Mouse (Mus musculus): ENCODE measurements around the gene Akt1.

Akt1 gene

DNA sequence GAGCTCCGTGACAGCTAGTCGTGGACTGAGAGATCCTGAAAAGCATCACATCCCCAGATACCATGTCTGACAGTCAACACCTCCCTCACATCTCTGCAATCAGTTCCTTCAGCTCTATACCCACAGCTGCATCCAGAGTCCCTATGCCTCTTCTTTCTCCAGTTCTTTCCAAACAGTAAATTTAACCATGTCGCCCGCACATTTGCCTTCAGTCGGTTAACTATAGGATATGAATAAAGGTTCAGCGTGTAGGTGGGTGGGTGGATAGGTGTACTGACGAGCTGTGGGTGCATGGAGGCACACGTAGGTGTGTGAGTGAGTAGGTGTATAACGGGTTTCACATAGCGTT lies 19.4 kb upstream of the Akt1 start:
- in situ Hi-C loops (cut with MboI; ENCODE audit: unreplicated experiment in 2 of 2), result no loop called here

GRCm38 (mm10) chr12:112693185-112694126 lies 18.8 kb upstream of the Akt1 start:
- in situ Hi-C loops (cut with MboI; ENCODE audit: unreplicated experiment in 2 of 2), result no loop called here

DNA sequence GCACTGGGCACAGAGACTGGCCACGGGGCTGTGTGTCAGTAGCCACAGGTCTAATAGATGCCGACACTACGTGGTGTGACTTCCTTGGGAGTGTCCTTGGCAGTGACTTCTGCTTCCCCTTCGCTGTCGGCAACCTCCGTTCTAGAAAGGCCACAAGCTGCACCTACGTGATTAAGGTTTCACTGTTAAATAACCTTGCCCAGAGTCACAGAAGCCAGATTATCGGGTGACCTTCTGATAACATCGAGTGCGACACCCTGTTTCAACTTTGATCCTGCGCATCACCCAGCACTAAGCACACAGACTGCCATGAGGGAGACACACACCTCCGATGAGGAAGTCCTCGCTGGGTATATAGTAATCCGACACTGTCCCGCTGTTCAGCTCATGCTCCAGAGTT lies 13.8 kb upstream of the Akt1 start:
- in situ Hi-C loops (cut with MboI; ENCODE audit: unreplicated experiment in 2 of 2), result no loop called here

DNA sequence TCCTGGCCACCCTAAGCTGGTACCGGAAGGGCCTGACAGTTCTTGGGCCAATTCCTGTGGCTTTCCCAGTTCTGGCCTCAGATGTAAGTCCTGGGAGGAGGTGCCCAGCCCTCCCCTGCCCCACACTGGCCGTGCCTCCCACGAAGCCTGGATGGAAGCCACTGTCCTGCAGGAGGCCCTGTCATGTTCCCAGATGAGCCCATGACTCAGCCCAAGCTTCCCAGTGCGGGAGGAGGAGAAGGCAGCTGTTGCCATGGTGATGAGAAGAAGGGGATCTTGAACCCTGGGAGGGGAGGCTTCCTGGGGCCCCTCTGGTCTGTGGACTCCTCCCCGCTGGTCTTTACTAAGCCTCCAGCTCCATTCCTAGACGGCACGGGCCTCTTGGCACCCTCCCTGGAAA lies 8.7 kb upstream of the Akt1 start:
- in situ Hi-C loops (cut with MboI; ENCODE audit: unreplicated experiment in 2 of 2), result no loop called here

- in situ Hi-C loops (cut with MboI; ENCODE audit: unreplicated experiment in 2 of 2), result no loop called here
Measured at GRCm38 (mm10) chr12:112679027-112679996, 4.6 kb upstream of the Akt1 start.

GRCm38 (mm10) chr12:112678555-112679026 lies 3.9 kb upstream of the Akt1 start, which contains the start of gene Zbtb42:
Gene Zbtb42, plus strand, starts transcription at chr12:112678828.
- in situ Hi-C loops (cut with MboI; ENCODE audit: unreplicated experiment in 2 of 2), result no loop called here

GRCm38 (mm10) chr12:112677943-112678554 lies 3.4 kb upstream of the Akt1 start:
- in situ Hi-C loops (cut with MboI; ENCODE audit: unreplicated experiment in 2 of 2), result no loop called here

DNA sequence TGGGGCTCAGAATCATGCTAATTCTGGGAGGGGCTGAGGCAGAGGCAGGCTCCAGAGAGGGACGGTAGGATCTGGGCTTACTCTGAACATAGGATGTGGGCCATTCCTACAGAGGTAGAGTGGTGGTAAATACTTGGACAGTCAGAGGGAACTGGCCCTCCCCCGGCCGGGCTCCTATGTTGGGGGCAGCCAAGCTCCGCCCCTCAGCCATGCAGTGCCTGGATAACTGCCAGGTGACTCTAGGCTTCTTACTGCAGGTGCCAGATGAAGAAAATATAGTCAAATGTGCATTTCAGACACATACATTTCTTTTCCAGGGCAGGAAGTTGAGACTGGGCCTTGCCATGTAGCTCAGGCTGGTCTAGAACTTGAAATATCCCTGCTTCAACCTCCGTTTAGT lies 2.4 kb upstream of the Akt1 start:
- in situ Hi-C loops (cut with MboI; ENCODE audit: unreplicated experiment in 2 of 2), result no loop called here

DNA sequence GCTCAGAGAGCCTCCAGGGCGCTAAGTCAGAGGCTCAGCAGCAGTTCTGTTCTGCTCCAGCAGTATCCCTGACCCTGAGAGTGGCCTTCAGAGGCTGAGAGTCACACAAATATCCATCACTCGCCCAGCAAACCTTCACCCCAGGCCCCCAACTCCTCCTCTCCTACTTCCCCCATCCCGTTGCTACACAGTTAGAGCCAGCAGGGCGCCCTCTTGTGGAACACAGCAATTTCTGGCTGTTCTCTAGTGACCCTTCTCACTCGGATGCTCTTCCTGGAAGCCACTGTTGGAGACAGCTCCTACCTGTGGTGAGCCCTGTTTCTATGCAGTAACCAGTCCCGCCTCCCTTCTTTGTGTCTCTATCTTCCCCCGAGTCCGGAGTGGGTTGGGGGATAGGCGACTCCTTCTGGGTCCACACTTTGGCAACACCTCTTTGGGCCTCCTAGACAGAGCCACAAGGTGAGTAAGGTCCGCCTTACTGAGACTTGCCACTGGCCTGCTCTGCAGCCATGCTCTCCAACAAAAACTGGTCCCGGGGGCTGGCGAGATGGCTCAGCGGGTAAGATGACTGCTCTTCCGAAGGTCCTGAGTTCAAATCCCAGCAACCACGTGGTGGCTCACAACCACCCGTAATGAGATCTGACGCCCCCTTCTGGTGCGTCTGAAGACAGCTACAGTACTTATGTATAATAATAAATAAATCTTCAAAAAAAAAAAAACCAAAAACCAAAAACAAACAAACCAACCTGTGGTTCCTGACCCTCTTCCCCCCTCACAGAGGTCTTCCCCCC lies 756 bp upstream of the Akt1 start:
- in situ Hi-C loops (cut with MboI; ENCODE audit: unreplicated experiment in 2 of 2), result no loop called here

- in situ Hi-C loops (cut with MboI; ENCODE audit: unreplicated experiment in 2 of 2), result no loop called here
Measured at GRCm38 (mm10) chr12:112673576-112674091, 1.1 kb downstream of the Akt1 start.

- in situ Hi-C loops (cut with MboI; ENCODE audit: unreplicated experiment in 2 of 2), result no loop called here
Measured at GRCm38 (mm10) chr12:112672744-112673575, 1.7 kb downstream of the Akt1 start.

DNA sequence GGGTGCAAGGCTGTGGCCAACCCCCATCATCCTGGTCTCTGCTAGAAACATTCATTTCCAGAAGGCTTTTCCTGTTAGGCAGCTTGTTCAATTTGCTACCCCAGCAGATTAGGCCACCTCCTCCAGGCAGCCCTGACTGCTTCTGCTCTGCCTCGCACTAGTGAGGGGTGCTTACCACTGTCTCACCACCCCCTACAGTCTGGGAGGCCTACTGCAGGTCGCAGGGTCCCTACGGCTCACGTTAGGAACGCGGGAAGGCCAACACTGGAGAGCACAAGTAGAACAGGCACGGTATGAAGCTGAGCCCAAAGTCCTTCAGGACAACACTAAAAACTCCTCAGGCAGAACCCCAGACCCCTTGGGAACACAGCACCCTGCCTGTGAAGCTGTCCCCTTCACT lies 2.8 kb downstream of the Akt1 start:
- in situ Hi-C loops (cut with MboI; ENCODE audit: unreplicated experiment in 2 of 2), result no loop called here

DNA sequence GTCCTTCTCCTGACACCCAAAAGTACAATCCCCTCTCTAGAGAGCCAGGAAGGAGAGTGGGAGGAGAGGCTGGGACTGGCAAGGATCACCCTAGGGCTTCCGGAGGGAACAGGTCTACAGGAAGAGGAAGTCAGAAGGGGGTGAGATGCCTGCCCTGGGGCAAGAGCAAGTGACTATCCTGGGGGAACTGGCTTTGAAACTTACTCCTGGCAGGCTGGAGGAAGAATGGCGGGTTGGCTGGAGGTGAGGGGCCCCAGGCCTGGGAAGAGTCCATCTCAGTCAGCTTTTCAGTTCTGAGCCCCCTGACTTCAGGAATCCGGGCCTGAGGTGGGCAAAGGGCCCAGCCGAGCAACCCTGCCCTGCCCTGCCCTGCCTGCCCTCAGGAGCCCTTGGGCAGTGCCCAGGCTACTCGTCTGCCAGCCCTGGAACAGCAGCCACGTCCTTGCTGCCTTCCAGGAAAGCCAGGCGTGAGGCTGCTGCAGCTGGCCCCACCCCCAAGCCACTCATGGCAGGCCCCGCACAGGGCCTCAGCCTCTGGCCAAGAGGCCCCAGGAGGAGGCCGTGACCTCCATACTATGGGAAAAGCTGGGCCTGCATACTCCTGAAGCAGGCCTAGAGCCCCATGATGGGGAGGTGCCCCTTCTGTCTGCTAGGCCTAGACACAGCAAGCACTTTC lies 3.8 kb downstream of the Akt1 start:
- in situ Hi-C loops (cut with MboI; ENCODE audit: unreplicated experiment in 2 of 2), result no loop called here

- in situ Hi-C loops (cut with MboI; ENCODE audit: unreplicated experiment in 2 of 2), result no loop called here
Measured at GRCm38 (mm10) chr12:112667619-112668297, 6.9 kb downstream of the Akt1 start.

GRCm38 (mm10) chr12:112665881-112666544 lies 8.7 kb downstream of the Akt1 start:
- in situ Hi-C loops (cut with MboI; ENCODE audit: unreplicated experiment in 2 of 2), result no loop called here

DNA sequence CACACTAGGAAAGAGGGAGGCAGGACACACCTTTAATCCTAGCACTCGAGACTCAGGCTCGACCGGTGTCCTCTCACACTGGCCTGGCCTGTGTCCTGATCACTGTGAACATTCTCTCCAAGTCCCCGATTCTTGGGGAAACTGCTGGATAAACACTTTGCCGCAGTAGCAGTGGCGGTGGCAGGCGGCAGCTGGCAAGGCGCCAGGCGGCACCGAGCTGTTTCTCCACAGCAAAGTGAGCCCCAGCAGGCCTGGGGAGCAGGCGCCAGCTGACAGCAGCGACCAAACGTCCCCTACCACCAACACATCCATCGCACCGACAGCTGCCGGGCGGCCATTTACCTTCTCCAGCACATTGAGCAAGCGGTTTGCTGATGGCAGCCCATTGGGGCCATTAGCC lies 9.2 kb downstream of the Akt1 start:
- in situ Hi-C loops (cut with MboI; ENCODE audit: unreplicated experiment in 2 of 2), result no loop called here

- in situ Hi-C loops (cut with MboI; ENCODE audit: unreplicated experiment in 2 of 2), result no loop called here
Measured at GRCm38 (mm10) chr12:112664656-112665055, 10.0 kb downstream of the Akt1 start.
